Mouse (Mus musculus) layer of hippocampus, adult 11-12 months (tissue): ENCODE measurements around the gene Fam198a.

Source experiments
- DNase-seq: peaks from one replicate; pipeline ENCODE4 v3.0.0; 2022; ENCODE audit warnings: low spot score

The Fam198a gene

GRCm38 (mm10) chr9:121950418-121951113 is at the start of gene Fam198a:
Gene Fam198a, plus strand, starts transcription at chr9:121950988.
- DNase-seq, result no peak

DNA sequence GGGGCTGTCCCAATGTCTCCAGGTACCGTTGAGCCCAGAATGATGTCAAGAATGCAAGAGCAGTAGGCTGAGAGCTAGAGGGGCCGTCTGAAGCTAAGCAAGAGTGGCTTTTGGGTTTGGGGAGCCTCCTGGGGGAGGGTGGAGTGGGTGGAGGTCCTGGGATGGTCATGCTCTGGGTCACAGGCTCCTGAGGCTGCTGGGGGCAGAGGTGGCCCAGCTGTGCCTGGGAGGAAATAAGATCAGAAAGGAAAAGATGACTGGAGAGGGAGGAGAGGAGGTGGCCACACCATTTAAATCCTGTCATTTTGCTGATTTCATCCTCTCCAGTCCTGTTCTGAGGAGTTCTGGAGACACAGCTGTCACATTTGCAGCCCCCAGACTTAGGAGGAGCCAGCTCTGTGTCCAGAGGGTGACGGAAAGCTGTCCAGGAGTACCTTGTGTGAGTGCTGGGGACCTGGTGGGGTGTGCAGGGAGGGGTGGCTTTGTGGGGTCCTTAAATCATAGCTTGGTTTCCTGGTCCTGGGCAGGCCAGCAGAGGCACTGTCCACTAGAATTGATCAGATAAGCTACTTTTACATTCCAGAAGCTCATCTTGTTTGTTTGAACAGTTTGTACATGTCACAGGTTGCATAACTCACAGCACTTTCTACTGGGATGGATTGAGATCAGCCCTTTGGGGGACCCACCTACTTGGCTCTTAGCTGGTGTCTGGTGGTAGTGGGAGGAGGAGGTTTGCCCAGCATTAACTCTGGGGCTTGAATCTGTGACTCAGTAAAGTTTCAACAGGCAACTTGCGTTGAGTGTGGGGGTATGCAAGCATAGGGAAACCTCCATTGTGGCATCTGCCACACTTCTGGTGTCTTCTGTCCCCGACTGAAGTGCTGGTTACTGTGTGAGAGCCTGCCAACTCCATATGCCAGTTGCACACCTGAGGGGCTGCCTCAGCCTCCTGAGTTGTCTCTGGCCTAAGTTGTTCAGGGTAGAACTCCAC is 48.8 kb upstream of the Fam198a start:
- DNase-seq, result no peak

DNA sequence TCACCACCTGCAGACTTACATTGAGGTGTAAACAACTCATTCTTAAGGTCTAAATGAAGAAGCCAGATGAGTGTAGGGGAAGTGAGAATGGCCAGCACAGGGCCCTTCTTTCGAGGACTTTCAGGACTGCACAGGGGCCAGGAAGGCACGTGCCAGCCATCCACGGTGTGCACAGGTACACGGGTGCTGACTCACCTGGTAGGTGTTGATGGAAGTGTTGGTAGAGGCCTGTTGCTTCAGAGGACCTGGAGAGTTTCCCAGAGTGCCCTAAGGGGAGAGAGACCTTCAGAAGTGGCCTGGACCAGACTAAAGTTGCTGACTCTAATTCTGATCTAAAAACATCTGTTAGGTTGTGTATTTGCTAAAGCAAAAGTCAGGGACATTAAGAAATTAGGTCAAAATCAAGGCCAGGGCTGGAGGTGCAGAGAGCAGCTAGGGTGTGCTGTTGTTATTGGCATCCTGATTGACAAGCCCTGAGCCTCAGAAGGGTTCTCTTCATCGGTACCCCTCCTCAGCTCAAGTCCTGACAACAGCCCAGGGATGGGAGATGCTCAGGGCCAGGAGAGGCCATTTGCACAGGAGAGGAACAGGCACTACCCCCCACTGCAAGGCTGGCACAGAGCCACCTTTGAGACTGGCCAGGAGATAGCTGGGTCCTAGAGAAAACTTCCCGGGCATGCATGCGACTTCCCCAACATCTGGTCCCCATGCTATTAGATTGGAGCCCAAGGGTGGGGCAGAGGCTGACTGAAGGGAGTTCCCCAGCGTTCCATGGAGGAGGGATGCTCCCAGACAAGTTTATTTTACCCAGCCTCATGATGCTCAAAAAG is 47.1 kb upstream of the Fam198a start:
- DNase-seq, result no peak

DNA sequence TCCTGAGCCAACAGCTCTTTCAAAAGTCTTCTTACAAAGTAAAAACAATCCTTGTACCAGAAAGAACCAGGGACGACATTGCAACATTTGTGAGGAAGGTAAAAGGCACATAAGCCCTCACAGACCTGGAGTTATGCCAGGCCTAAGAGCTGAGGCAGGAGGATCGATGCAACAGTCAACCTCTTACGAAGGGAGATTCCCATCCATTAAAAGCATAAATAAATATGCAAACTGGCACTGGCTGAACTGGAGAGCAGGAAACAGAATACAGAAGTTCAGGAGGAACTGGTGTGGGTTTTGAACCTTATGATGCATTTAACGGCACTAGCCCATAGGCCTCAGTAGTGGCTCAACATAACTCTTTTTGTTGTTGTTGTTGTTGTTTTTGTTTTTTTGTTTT is 46.5 kb upstream of the Fam198a start:
- DNase-seq, result no peak

DNA sequence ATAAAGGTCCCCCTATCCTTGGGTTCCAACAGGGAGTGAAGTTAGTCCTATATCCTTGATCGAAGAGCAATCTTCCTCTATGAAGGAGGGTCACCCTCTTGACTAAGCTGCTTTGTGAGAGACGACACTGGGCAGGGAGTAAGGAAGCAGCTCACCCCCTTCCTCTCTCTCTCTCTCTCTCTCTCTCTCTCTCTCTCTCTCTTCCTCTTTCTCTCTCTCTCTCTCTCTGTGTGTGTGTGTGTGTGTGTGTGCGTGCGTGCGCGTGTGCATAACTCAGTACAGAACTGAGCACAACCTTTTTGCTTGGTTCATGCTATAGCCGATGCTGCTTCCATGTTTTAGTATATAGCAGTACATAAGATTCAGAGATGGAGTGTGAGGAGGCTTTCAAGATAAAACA is 45.8 kb upstream of the Fam198a start:
- DNase-seq, result no peak

- DNase-seq, result no peak
Measured at GRCm38 (mm10) chr9:121905556-121906185, 45.1 kb upstream of the Fam198a start.

GRCm38 (mm10) chr9:121906456-121906855 is 44.3 kb upstream of the Fam198a start:
- DNase-seq, result no peak

DNA sequence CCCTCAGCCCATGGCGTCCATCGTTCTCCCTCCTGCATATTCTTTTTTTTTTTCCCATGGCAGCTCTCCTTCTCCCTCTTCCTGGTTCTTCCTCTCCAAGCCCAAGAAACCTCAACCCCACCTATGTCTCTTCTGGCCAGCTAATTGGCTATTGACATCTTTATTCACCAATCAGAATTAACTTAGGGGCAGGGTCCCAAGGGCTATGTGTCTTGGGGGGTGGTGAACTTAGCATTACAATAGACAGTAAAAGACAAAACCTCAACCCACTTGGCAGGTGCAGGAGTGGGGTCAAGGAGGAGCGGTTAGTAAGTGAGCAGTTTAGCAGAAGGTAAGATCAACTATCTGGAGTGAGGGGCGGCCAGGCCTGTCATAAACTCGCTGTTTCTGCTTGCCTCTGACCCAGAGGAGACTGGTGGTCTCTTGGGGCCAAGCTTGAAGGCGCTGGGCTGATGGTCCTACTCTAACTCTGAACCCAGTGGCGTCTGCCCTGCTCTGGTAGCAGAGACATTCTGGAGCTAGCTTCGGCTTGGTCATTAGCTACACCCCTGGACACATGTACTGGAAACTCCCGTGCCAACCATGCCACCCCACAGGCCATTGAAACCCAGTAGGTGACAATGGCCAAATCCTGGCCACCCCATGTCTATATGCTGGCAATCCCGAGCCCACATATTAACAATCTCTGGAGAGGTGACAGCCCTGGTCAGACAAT is 43.3 kb upstream of the Fam198a start:
- DNase-seq, result no peak

GRCm38 (mm10) chr9:121908321-121908720 is 42.5 kb upstream of the Fam198a start:
- no peak for DNase-seq

GRCm38 (mm10) chr9:121909635-121910034 is 41.2 kb upstream of the Fam198a start:
- DNase-seq, result no peak

- DNase-seq, result no peak
Measured at GRCm38 (mm10) chr9:121911196-121911595, 39.6 kb upstream of the Fam198a start.

- DNase-seq, result no peak
Measured at GRCm38 (mm10) chr9:121912786-121913185, 38.0 kb upstream of the Fam198a start.

- no peak for DNase-seq
Measured at GRCm38 (mm10) chr9:121914226-121914757, 36.5 kb upstream of the Fam198a start.

- no peak for DNase-seq
Measured at GRCm38 (mm10) chr9:121915056-121915455, 35.7 kb upstream of the Fam198a start.

- DNase-seq, result no peak
Measured at GRCm38 (mm10) chr9:121916102-121916501, 34.7 kb upstream of the Fam198a start, which contains the start of gene Cyp8b1. Gene Cyp8b1, minus strand, starts transcription at chr9:121916305.

GRCm38 (mm10) chr9:121919027-121919501 is 31.7 kb upstream of the Fam198a start:
- no peak for DNase-seq

GRCm38 (mm10) chr9:121923443-121923842 is 27.3 kb upstream of the Fam198a start:
- no peak for DNase-seq

- DNase-seq, result no peak
Measured at GRCm38 (mm10) chr9:121923906-121924305, 26.9 kb upstream of the Fam198a start.

GRCm38 (mm10) chr9:121924901-121925560 is 25.8 kb upstream of the Fam198a start:
- DNase-seq, result no peak

DNA sequence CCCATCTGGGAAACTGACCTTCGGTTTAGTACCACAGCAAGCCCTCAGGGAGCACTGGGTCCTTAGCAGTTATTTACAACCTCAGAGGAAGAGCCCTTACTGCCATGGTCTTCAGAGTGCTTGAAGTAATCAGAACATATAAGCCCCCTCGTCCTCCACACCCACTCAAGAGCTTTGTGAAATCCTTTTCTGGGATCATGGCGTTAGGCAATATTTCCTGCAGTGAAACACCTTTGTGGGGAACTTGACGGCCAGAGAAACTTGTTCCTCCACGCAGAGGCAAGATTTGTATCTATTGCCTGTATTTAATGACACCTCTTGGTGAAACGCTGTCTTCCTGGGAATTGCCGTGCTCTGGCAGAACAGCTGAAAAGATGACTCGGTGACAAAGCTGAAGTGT is 24.8 kb upstream of the Fam198a start:
- no peak for DNase-seq
